Mouse (Mus musculus) heart, adult 11 months (tissue): ENCODE results near the gene St14.
"Not testable (repeated sequence)": the region's sequence is repeated elsewhere in the genome, so short reads cannot be mapped to it uniquely, and the experiment has no call there.

Experiments used
- DNase-seq: peaks from one replicate; pipeline ENCODE4 v3.0.0; 2022

St14 gene

GRCm38 (mm10) chr9:31085556-31085955 is 46.1 kb downstream of the St14 start:
- peak; percentile 76 for DNase-seq

GRCm38 (mm10) chr9:31082771-31083170 is 48.9 kb downstream of the St14 start:
- peak; percentile 89 for DNase-seq

- DNase-seq: peak; percentile 92
Observed at GRCm38 (mm10) chr9:31082054-31082666, 49.5 kb downstream of the St14 start.

- DNase-seq: peak; percentile 53
Observed at GRCm38 (mm10) chr9:31080726-31081125, 50.9 kb downstream of the St14 start.

- peak; percentile 72 for DNase-seq
Observed at GRCm38 (mm10) chr9:31074836-31075235, 56.8 kb downstream of the St14 start.

- no peak for DNase-seq
Observed at GRCm38 (mm10) chr9:31073797-31074196, 57.9 kb downstream of the St14 start.

- no peak for DNase-seq
Observed at GRCm38 (mm10) chr9:31072256-31072655, 59.4 kb downstream of the St14 start.

- peak; percentile 77 for DNase-seq
Observed at GRCm38 (mm10) chr9:31070706-31071105, 60.9 kb downstream of the St14 start.

GRCm38 (mm10) chr9:31058723-31059122 is 72.9 kb downstream of the St14 start:
- peak; percentile 52 for DNase-seq

- not testable (repeated sequence) for DNase-seq
Observed at GRCm38 (mm10) chr9:31051509-31051908, 80.1 kb downstream of the St14 start.

- DNase-seq: no peak
Observed at GRCm38 (mm10) chr9:31050208-31050607, 81.4 kb downstream of the St14 start.
